Mouse (Mus musculus) gastrocnemius, postnatal 10 days (tissue): ENCODE results near the gene Zfp106. TPM values are rescaled to one million over a fixed set of nuclear protein-coding genes. Genes with fewer than 3 reads are reported as not detected.
"Not testable (repeated sequence)": the region's sequence is repeated elsewhere in the genome, so short reads cannot be mapped to it uniquely, and the experiment has no call there.

ENCODE experiments used
- DNase-seq: peaks from one replicate; pipeline ENCODE4 v3.0.0; 2021; ENCODE audit warnings: mixed read lengths
- long read RNA-seq, 2 experiments: library from polyadenylated mRNA; stranded (forward); transcript quantifications; one replicate each; pipeline ENCODE4 v2.0.0; 2021
- total RNA-seq, 2 experiments: library from RNA; stranded (reverse); gene quantifications; 2 replicates each; pipeline ENCODE4 v1.2.3; 2021

Zfp106 gene
- total RNA-seq, result 100 to 1,000 TPM; 222 to 256 TPM
- long read RNA-seq, experiment 1, full-length matches to known transcripts, result 20 of 132 reads
- long read RNA-seq, experiment 1, partial matches to known transcripts, result 60 of 132 reads
- long read RNA-seq, experiment 1, other reads (novel, unspliced or antisense), result 52 of 132 reads
- long read RNA-seq, experiment 2, full-length matches to known transcripts, result 19 of 131 reads
- long read RNA-seq, experiment 2, partial matches to known transcripts, result 55 of 131 reads
- long read RNA-seq, experiment 2, other reads (novel, unspliced or antisense), result 57 of 131 reads

- peak; percentile 87 for DNase-seq
Measured at GRCm38 (mm10) chr2:120563235-120563990, at the start of gene Zfp106. TSS of gene Zfp106 (minus strand) at chr2:120563843.

DNA sequence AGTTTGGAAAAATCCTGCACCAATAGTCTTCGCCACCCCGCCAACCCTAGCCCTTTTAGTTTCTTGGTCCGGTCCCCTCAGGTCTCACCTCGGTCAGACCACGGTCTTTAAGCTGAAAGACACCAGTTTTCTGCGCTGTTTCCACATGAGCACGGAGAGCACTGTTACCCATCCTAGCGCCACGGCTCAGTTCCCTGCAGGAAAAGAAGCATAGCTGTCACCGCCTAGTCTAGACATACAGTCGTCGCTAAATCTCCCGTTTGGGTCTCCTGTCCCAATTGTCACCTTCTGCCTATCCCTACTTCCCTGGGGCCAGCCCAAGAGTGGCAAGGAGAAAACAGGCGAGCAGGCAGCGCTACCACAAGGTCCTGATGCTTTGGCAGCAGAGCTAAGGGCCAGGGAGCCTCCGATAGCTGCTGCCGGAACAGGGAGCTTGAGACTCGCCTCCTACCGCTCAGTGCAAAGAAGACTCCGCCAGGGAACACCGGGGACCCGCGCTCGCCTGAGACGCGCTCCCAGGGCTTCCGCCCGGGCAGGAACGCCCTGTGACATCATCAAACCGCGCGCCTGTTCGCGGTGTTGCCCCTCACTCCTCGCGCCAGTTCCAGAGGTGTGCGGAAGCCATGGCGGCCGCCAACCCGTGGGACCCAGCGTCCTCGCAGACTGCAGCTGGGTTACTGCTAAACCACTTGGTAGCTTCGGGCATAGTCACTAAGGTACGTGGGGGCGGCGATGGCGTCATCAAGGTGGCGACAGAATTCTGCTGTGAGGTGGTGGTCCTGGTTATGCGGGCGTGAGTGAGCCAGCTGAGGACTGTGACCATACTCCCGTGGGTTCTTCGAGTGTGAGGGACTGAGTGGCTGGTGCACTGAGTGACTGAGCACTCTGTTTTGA, 45.4 kb upstream of the Zfp106 start, which contains the start of the genes Haus2 and Lrrc57:
Gene Haus2, plus strand, starts transcription at position 554 of the 894 bp plus-strand sequence.
Gene Lrrc57, minus strand, starts transcription at position 691 of the 894 bp plus-strand sequence.
- peak; percentile 92 for DNase-seq

DNA sequence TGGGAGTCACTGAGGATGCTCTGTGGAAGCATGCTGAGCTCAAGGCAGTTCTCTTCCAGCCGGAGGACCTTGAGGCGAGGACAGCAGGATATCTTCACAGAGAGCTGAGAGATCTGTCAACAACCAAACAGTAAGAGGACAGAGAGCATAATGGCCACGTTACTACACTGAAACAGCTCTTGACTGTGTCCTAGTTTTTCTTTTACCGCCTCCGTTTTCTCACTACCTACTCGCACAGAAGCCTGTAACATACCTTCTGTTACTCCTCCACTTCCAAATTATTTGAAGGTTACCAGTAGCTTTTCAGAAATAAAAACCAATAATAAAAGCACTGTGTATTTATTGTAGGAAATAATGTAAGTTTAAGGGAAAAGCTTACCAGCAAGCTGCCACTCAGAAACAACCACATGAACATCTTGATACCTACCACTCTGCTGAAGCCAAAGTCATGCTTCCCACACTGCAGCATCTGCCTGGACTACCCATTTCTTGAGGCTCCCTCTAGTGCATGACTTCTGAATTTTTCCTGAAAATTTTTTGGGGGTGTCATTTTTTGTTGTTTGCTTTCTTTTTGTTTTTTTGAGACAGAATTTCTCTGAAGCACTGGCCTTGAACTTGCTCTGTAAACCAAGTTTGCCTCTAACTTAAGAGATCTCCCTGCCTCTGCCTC, 42.5 kb upstream of the Zfp106 start:
- no peak for DNase-seq

DNA sequence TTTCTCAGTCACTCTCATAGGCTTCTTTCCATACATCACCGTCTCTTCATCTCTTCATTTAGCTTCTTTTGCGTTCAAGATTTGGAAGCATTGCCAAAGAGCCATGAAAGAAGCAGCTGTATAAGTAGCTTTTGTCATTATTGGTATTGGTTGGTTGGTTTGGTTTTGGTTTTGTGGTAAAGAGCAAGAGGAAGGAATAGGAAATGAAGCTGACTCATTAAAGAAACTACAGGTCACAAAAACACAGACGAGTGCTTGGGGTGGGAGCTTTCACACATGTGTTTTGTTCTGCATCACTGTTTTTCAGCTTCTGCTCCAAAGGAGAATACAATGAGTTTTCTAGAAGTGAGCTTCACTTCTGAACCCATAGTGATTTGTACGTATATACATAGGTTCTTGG, 35.9 kb upstream of the Zfp106 start:
- no peak for DNase-seq

DNA sequence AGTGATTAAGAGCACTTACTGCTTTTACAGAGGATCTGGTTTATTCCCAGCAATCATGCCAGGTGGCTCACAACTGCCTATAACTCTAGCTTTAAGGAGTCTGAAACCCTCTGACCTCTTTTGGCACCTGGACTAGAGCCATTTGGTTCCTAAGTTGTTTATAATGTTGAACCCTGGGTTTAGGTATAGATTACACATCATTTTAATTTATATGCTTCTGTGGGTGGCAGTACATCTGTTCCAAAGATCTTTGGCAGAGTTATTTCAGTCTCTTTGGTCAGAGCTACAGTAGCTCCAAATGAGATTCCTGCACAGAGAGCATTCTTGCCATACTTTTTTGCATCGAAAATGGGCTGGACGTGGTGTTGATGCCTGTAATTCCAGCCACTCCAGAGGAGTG, 34.1 kb upstream of the Zfp106 start:
- DNase-seq, result no peak

GRCm38 (mm10) chr2:120592227-120592626, 28.6 kb upstream of the Zfp106 start:
- DNase-seq, result no peak

DNA sequence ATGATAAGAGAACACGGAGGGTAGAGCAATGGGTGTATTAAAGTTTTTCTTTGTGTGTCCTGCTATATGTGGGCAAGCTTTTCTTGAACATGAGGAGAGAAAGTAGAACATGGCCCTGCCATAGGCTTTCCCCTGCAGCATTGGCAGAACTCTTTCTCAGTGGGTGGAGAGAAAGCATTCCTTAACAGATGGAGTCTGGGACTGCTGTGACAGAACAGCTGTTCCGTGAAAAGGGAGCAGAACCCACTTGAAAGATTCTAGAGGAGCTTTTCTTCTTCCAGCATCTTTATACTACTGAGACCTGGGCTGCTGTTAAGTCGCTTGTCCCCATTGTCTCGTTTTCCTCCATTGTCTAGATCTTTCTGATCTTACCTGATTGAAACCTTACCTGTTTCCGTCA, 26.1 kb upstream of the Zfp106 start:
- DNase-seq, result no peak

- no peak for DNase-seq
Measured at GRCm38 (mm10) chr2:120578286-120578685, 14.6 kb upstream of the Zfp106 start.

DNA sequence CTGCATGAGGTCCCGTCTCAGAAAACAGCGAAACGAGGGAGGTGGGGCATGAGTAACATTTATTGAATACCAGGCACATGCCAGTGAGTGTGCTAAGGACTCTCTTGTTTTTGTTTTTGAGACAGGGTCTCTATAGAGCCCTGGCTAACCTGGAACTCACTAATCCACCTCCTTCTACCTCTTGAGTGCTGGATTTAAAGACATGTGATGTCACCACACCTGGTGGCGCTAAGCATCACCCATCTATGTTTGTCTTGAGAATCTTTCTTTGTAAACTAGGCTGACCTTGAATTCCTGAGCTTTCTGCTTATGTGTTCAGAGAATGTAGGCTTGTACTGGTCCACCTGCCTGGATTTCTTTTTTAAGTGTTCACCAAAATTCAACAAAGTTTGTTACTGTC, 14.2 kb upstream of the Zfp106 start:
- DNase-seq, result no peak

GRCm38 (mm10) chr2:120575978-120576377, 12.3 kb upstream of the Zfp106 start:
- no peak for DNase-seq

GRCm38 (mm10) chr2:120575121-120575520, 11.5 kb upstream of the Zfp106 start:
- no peak for DNase-seq

- not testable (repeated sequence) for DNase-seq
Measured at GRCm38 (mm10) chr2:120572161-120572560, 8.5 kb upstream of the Zfp106 start.

GRCm38 (mm10) chr2:120571081-120571480, 7.4 kb upstream of the Zfp106 start:
- DNase-seq, result no peak

DNA sequence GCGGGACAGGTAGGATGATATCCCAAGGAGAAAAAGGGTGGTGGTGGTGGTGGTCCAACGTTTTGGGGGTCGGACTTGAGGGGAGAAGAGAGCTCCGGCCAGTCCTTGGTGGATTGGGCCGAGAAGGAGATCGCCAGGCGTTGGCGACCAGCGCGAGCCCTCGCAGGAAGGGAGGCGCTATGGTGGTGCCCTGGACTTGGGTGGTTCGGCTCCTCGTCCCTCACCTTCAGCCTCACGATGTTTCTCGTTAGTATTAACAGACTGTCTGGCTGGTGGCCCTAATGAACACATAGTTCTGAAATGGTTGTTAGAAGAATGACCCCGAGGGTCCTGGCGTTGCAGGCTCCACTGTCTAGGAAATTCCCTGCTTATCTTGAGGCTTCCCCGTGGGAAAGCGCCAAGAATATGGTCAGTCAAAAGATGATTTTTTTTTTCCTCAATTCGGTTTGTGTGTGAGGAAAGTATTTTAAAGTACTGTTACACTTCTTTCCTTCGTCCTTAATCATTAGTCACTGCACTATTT, 4.2 kb upstream of the Zfp106 start:
- DNase-seq, result no peak

DNA sequence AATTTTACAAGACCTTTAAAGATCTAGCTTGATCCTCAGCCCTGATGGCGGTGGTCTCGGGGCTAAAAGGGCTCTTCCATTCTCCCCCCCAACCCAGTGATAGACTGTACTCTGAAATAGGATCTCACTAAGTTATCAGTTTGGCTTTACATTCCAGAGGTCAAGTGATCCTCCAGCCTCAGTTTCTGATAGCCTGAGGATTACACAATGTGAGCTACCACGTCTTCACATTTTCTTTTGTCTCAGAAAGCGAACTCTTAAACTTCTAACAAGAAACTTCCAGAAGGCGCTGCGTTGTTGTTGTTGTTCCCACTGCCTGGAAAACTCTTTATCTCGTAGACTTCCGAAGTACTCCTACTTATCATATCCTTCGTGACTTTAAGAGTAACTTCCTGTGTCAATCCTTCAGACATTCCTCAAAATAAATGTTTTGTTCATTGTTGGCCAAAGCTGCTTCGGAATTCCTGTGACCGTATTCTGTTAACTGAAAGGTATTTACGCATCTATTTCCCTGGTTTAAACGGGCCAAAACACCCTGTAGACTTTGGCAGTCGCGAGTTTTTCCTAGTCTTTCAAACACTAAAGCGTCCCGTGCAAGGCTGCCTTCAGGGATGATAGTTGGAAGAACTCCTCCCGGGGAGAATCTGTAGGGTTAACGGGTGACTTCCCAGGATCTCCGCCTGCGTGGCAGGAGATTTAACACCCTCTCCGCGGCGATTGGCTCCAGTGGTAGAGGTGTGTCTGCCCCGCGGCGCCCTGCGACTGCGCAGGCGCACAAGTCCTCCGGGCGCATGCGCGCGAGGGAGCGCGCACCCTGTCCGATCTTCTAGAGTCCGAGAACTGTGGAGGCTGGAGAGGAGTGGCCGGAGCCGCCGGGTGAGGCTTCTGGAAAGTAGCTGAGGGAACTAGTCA, 3.5 kb upstream of the Zfp106 start, which contains the start of gene Snap23:
Gene Snap23, plus strand, starts transcription at position 786 of the 912 bp plus-strand sequence.
- DNase-seq, result peak; percentile 92

- no peak for DNase-seq
Measured at GRCm38 (mm10) chr2:120565363-120565762, 1.7 kb upstream of the Zfp106 start.

DNA sequence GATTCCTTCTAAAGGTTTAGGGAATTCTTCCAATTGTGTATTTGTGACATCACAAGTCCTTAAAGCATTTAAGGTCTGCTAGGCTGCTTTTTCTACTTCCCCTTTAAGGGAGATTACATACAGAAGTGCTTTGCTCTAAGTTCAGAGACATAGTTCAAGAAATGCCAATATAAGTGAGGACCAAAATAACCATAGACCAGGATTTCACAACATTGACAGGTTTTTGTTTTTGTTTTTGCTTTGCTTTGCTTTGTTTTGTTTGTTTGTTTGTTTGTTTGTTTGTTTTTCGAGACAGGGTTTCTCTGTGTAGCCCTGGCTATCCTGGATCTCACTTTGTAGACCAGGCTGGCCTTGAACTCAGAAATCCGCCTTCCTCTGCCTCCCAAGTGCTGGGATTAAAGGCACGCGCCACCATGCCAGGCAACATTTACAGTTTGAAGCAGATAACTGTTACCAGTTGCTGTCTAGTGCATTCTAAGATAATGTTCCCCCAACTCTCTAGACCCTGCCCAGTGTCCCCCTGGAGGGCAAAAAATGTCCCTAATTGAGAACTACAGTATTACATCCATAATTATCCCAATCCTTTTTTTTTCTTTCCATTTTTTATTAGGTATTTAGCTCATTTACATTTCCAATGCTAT, 1.0 kb upstream of the Zfp106 start:
- DNase-seq, result not testable (repeated sequence)

GRCm38 (mm10) chr2:120562859-120563234, 796 bp downstream of the Zfp106 start:
- DNase-seq, result no peak

DNA sequence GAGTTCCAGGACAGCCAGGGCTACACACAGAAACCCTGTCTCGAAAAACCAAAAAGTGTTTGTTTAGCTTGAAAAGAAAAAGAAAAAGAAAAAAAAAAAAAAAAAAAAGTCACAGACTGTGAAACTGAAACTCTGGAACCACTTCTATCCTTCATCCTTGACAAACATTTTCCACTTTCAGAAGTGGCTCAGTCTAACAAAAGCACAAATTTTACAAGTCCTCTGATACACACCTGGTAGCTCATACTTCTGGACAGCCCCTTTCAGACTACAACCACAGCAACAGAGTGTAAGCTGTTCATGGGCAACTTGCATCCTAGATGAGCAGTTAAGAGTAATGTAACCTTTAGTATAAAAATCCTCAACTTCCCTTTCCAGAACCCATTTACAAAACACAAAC, 2.1 kb downstream of the Zfp106 start:
- no peak for DNase-seq

DNA sequence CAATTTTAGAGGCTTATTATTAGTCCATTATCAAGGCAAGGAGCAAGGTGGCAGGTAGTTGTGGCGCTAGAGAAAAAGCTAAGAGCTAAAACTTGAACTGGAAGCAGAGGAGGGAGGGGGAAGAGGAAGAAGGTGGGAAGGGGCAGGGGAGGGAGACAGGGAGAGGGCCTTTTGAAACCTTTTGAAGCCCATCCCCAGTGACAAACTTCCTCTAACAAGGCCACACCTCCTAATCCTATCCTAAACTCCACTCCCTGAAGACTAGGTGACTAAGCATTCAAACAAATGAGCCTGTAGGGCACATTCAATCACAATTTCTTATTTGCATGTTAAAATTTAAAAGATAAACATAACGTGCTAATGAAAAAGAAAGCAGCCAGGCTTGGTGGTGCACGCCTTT, 4.8 kb downstream of the Zfp106 start:
- no peak for DNase-seq
